Mouse (Mus musculus): ENCODE data around the gene Efcab2.
"Not testable (repeated sequence)": the region's sequence is repeated elsewhere in the genome, so short reads cannot be mapped to it uniquely, and the experiment has no call there.

Gene Efcab2

GRCm38 (mm10) chr1:178406765-178407645, 1.1 kb downstream of the Efcab2 start:
- DNase-seq: no peak

- DNase-seq: no peak
Measured at GRCm38 (mm10) chr1:178407651-178408050, 1.8 kb downstream of the Efcab2 start.

- DNase-seq: peak; percentile 19
Measured at GRCm38 (mm10) chr1:178408901-178409361, 3.0 kb downstream of the Efcab2 start.

- not testable (repeated sequence) for DNase-seq
Measured at GRCm38 (mm10) chr1:178413367-178413766, 7.5 kb downstream of the Efcab2 start.

- no peak for DNase-seq
Measured at GRCm38 (mm10) chr1:178419608-178420007, 13.7 kb downstream of the Efcab2 start.

- DNase-seq: no peak
Measured at GRCm38 (mm10) chr1:178423662-178424061, 17.8 kb downstream of the Efcab2 start.

- DNase-seq: no peak
Measured at GRCm38 (mm10) chr1:178431619-178432444, 25.9 kb downstream of the Efcab2 start.

- DNase-seq: no peak
Measured at GRCm38 (mm10) chr1:178433619-178434018, 27.7 kb downstream of the Efcab2 start.

GRCm38 (mm10) chr1:178444407-178444806, 38.5 kb downstream of the Efcab2 start:
- DNase-seq: no peak

GRCm38 (mm10) chr1:178447036-178447435, 41.2 kb downstream of the Efcab2 start:
- no peak for DNase-seq

- DNase-seq: no peak
Measured at GRCm38 (mm10) chr1:178448271-178448744, 42.4 kb downstream of the Efcab2 start.

GRCm38 (mm10) chr1:178449172-178449571, 43.3 kb downstream of the Efcab2 start:
- DNase-seq: peak; percentile 84

- DNase-seq: no peak
Measured at GRCm38 (mm10) chr1:178449933-178450332, 44.0 kb downstream of the Efcab2 start.

- no peak for DNase-seq
Measured at GRCm38 (mm10) chr1:178454125-178454524, 48.2 kb downstream of the Efcab2 start.

- no peak for DNase-seq
Measured at GRCm38 (mm10) chr1:178455120-178455519, 49.2 kb downstream of the Efcab2 start.

- DNase-seq: no peak
Measured at GRCm38 (mm10) chr1:178458029-178458428, 52.1 kb downstream of the Efcab2 start.

- DNase-seq: peak; percentile 91
Measured at GRCm38 (mm10) chr1:178463712-178464111, 57.8 kb downstream of the Efcab2 start.

GRCm38 (mm10) chr1:178464140-178464539, 58.3 kb downstream of the Efcab2 start:
- DNase-seq: no peak

- DNase-seq: no peak
Measured at GRCm38 (mm10) chr1:178467594-178467993, 61.7 kb downstream of the Efcab2 start.

- peak; percentile 9 for DNase-seq
Measured at GRCm38 (mm10) chr1:178468280-178468679, 62.4 kb downstream of the Efcab2 start.

GRCm38 (mm10) chr1:178483854-178484253, 78.0 kb downstream of the Efcab2 start:
- no peak for DNase-seq

GRCm38 (mm10) chr1:178485138-178485867, 79.4 kb downstream of the Efcab2 start:
- peak; percentile 16 for DNase-seq

GRCm38 (mm10) chr1:178485868-178486220, 80.0 kb downstream of the Efcab2 start:
- no peak for DNase-seq

All from kidney, postnatal 10 days (tissue).